Mouse (Mus musculus): Measurements from ENCODE around the gene Plekhm3. TPM values are rescaled to one million over a fixed set of nuclear protein-coding genes. Genes with fewer than 3 reads are reported as not detected.

Gene Plekhm3
- total RNA-seq, 2 experiments from 2014 or later: 16.2 to 22.5 TPM

DNA sequence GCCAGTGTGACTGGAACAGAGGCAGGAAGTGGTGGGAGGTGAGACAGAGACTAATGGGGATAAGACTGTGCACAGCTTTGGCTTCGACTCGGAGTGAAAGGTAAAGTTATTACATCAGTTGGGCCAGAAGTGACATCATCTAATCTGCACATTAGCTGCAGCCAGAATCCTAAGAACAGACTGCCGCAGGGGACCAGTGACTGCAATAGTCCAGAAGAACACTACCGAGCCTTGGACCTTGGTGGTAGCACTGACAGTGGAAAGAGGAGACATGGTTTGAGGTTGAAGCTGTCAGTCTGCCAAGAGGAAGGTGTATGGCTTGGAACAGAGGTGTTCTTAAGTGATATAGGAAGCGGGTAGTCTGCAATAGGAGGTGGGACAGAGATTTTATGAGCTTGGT lies 80.9 kb downstream of the Plekhm3 start:
- peak; percentile 39 for DNase-seq

GRCm38 (mm10) chr1:64875156-64875555 lies 81.5 kb downstream of the Plekhm3 start:
- DNase-seq: no peak

GRCm38 (mm10) chr1:64871956-64872355 lies 84.7 kb downstream of the Plekhm3 start:
- DNase-seq: no peak

- DNase-seq: no peak
These were observed 88.9 kb downstream of the Plekhm3 start for GRCm38 (mm10) chr1:64867684-64868083.

DNA sequence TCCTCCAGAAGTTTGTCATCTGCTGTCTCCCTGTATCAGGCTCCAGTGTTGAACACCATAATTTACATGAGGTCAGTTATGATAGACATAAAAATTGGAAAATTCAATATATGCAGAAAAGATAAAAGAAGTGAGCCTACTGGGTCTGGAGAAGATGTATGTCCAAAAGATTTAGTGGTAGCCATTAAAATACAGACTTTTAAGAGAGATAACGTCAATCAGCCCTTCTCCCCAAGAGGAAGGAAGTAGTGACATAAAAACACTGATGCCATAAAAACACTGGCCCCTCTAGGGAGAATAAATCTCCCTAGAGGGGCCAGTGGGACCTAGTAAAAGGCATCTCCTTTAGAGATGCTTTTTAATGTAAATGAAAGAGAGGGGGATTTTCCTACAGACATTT lies 90.5 kb downstream of the Plekhm3 start:
- no peak for DNase-seq

DNA sequence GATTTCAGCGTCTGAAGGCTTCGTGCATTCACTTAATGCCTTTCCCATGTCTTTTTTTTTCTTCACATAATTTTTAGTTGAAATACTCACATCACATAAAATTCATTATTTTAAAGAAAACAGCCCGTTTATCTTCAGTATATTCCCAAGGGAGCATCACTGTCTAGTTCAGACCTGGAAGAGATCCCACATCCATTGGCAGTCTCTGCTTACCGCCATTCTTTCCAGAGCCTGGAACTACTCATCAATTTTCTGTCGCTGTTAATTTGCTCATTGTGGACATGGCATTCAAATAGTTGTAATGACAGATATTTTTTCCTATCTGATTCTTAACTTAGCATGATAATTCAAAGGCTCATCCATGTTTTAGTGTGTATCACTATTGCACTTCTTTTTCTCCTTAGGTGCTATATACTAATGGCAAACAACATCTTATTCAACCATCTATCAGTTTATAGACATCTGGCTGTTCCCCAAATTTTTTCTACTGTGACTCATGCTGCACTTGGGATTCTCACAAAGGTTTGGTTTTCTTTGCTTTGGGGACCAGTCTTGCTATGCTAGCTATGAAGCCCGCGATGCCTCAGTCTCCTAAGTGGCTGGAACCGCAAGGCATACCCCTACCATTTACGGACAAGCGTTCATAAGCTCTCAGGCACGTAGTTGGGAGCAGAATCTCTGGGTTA lies 96.2 kb downstream of the Plekhm3 start:
- no peak for DNase-seq

DNA sequence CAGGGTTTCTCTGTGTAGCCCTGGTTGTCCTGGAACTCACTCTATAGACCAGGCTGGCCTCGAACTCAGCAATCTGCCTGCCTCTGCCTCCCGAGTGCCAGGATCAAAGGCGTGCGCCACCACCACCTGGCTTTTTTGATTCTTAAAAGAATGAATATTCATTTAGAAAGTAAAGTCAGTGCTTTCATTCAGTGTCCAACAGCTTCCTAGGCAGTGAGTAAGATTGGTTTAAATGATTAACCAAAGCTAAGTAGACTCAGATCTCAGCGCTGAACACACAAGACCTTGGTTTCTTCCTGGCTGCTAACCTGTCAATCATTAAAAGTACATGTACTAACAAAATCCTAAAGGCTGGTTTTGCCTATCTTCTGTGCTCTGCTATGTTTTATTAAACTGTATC lies 96.8 kb downstream of the Plekhm3 start:
- DNase-seq: no peak

- no peak for DNase-seq
These were observed 101.8 kb downstream of the Plekhm3 start for GRCm38 (mm10) chr1:64854835-64855234.

DNA sequence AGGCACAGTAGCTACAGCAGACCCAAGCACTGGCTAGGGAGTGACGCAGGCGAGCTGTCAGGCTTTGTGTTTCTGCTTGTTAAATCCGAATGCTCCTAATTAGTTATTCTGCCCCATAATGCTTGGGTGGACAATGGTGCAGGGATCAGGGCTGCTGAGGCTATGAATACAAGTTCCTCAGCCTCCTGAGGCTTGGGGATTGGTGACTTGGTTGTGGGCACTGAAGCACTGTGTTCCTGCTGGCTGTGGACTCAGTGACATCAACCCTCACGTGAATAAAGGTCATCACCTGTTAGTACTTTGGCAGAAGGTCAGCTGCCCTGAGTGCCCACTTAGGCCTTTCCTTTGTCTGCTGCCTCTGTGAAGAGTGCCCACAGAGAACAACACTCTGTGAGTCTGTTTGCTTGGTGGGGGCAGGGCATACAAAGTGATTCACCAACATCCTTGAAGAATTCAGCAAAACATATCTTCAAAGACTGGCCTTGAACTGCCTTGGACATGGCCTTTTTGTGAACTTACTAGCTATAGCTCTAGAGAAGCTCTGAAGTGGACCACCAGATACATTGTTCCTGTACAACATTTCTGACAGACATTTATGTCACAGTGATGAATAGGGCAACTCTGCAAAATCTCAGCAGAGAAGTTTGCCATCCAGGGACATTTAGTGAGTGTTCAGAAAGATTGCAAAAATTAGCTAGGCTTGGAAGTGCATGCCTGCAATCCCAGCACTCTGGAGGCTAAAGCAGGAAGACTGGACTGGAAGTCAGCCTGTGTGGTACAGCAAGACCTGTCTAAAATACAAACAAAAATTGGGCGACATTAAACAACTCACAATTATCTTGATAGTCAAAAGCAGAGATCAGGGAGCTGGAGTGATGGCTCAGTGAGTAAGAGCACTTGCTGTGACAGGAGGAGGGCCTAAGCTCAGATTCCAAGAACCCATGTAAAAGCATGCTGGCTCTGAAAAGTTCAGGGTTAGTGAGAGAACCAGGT lies 102.6 kb downstream of the Plekhm3 start:
- DNase-seq: peak; percentile 74

- DNase-seq: no peak
These were observed 103.4 kb downstream of the Plekhm3 start for GRCm38 (mm10) chr1:64853244-64853643.

GRCm38 (mm10) chr1:64852272-64852671 lies 104.4 kb downstream of the Plekhm3 start:
- DNase-seq: no peak

DNA sequence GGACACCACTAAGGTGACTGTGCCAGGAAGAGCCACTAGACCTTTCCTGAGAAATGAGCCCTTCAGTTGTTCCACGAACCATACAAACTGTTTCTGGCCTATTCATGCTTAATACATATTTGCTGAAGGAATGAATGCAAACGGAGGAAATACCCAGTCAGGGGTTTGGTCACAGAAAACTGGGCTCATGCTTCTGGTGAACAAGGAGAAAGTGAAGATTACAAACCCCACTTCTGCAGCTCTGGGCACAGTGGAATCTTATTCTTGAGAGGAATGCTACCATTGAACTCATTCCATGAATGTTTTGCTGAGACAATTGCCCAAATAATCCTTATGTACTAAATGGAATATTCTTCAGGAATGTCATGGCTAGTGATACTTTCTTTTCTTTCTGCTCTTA lies 106.3 kb downstream of the Plekhm3 start:
- no peak for DNase-seq

DNA sequence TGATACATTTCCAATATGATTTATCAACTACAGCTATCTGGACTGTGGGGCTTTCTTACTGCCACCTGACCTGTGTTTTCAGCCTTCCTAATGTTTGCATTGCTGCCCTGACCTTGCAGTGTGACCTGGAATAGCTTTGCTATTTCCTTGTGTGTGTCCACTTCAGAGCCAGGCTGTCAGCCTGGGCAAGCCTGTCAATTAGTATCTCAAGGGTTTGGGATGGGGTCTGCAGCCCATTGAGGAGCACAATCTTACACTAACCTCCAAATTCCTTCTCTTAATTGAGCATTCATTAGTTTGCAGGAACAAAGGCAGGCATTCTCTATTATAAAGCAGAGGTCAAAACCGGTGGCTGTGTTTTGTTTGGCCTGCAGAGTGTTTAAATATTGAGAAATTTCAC lies 107.6 kb downstream of the Plekhm3 start:
- no peak for DNase-seq

DNA sequence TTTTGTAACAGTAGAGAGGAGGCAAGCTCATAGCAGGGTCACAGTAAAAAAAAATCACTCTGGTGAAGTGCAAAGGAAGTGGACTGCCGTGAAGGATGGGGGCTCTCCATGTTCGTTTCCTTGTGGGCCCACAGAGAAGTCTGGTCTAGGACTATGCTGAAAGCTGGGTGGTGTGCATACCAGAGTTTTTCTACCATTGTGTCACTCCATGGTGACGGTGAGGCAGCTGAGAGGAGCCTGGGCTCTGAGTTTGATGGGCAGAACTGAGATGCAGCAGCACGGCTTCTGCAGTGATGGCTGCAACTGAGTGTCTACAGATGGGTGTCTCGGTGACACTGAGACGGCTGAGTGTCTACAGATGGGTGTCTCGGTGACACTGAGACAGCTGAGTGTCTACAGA lies 108.5 kb downstream of the Plekhm3 start:
- no peak for DNase-seq

DNA sequence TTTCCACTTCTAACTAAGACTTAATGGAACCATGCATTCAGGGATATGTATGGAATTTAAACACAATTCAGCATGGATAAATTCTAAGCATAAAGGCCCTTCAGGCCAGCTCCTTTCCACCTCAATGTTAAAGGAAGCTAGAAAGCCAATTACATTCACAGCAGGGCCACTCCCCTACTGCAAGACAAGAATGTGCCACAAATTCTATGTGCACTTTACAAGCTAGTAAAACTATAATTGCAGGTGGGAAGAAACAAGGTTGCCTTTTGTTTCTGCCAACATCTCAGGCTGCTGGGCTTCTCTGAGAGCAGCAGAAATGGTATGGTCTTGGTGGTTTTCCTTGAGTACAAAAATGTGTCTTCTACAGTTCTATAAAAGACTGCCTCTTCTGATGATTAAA lies 109.1 kb downstream of the Plekhm3 start:
- no peak for DNase-seq

- DNase-seq: no peak
These were observed 111.6 kb downstream of the Plekhm3 start for GRCm38 (mm10) chr1:64844978-64845377.

DNA sequence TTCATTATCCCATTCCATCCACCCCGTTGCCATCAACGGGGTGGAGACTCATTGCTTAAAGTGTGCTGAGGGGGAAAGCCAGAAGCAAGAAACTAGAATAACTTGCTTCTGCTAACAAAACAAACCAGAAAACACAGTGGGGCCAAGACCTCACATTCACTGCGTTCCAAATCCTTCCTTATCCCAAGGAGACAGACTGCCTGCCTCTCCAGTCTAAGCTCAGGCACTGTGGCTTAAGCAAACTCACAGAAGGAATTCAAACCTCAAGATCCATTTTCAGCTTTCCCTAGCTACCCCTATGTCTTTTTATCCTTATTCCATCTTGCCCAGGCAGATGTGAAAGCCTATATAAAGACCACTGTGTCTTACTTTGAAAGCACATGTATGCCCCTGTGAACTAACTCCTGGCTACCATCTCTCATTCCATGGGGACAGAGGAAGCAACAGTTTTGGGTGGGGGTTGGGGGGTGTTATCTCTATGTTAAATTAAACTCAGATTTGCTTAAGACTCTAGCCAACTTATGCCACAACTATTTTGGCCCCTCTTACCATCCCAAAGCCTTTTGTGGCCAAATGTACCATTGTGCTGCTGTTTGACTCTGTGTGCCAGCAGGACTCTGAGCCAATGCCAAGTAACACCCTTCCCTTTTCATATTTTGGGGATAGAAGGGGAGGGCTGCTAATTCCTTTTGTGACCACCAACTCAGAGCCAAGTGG lies 112.6 kb downstream of the Plekhm3 start:
- no peak for DNase-seq

DNA sequence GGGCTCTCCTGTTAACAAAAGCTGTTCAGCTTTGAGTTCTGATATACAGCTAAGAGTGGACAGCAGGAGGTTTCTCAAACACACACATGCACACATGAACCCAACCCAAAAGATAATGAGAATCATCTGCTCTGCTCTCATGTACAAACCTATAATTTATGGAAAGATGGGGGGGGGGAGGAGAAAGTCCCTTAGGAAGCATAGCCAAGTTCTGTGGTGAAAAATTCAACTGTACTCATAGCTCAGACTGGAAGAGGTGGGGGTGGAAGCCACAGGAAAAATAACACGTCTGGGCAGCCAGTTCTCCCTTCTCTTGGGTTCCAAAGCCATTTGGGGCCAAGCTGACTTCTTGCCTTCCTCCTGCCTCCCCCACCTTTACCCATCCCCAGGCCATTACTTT lies 115.7 kb downstream of the Plekhm3 start:
- no peak for DNase-seq

DNA sequence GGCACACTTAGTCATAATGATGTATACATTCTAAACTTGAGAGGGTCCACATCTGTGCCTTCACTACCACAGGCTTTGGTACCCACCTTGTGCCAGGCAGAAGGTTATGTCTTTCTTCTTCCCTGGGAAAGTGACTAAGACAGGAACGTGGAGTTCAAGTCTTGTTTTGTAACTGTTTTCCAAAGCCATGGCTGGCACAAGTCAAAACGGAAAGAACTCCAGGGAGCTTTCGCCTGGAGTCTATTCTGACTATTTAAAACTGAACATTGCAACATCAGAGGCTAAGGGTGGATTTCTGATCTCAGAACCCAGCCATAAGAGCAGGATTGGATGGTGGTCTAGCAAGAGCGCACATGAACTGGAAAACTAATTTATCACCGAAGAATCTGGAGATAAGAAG lies 120.0 kb downstream of the Plekhm3 start:
- DNase-seq: no peak

DNA sequence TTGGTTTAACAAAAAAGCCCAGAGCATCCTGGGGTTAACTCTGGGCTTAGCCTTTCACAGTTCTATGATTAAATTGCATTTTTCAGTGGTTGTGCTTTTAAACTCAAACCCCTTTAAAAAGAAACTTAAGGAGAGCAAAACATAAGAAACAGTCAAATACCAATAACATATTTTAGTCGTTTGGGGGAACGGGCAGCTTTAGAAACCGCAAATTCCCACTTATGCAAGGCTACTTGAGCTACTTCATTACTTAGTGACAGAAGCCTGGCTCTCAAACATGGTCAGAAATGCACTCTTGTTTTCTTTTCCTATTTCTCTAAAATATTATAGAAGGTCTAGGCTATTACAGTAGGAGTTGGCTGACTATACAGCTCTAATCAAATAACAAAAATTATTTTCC lies 120.5 kb downstream of the Plekhm3 start:
- no peak for DNase-seq

GRCm38 (mm10) chr1:64831552-64831951 lies 125.1 kb downstream of the Plekhm3 start:
- DNase-seq: no peak

DNA sequence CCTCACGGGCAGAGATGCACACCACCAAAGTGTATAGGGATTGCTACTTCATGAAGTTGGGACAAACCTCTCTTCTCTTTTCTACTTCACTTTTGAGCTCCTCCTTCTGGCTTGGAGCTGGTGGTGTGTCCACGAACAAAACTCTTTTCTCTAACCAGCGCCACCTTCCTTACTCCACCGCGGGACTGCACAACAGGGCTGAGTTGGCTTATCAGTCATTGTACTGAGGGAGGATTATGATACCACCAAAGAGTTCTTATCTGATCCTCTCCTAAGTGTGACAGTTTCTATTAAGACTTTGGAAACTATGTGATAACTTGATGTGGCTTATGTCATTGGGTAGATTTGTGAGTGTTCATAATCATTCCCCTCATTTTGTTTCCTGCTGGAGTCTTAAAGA lies 129.2 kb downstream of the Plekhm3 start:
- no peak for DNase-seq

All from adrenal gland, postnatal 10 days (tissue).